Mouse (Mus musculus) lung, adult 2 months (tissue): Measurements from ENCODE around the gene Kif27.

Experiments
- CTCF ChIP-seq: fragments of 200-500 bp; IDR thresholded peaks from 2 replicates; pipeline ENCODE4 v1.5.1; 2011; ENCODE audit warnings: mild to moderate bottlenecking, low read length, control low read depth; ENCODE audit not compliant: insufficient read depth
- POLR2A ChIP-seq: fragments of 200-500 bp; IDR thresholded peaks from 2 replicates; pipeline ENCODE4 v1.6.1; 2011; ENCODE audit warnings: low read depth, mild to moderate bottlenecking, control low read depth, low read length, borderline replicate concordance; ENCODE audit errors: extremely low read depth

GRCm38 (mm10) chr13:58275599-58275998, 83.3 kb downstream of the Kif27 start, which contains the start of gene Gkap1:
- no peak for TF ChIP-seq CTCF
- no peak for TF ChIP-seq POLR2A
